Mouse (Mus musculus): ENCODE measurements around the gene Rora.

Rora gene

GRCm38 (mm10) chr9:68963898-68964297 lies 310.3 kb downstream of the Rora start:
- DNase-seq = no peak

- DNase-seq = peak; percentile 35
Measured at GRCm38 (mm10) chr9:68966540-68966939, 313.0 kb downstream of the Rora start.

DNA sequence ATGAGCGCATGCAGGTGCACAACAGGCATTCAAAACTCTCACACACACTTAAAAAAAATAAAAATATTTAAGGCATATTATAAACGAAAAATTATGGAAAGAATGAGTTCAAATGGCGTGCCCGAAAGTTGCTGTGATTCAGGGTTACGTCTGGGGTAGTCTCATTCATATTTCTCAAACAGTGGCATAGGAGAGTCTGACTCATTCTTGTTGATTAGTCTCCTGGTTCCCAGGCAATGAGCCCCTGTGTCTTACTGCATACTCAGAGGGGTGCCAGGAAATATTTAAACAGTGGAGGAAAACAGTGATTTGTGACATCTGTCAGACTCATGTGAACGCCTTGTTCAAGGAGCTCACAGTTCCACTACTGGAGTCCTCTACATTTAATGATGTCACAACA lies 316.5 kb downstream of the Rora start:
- no peak for DNase-seq

DNA sequence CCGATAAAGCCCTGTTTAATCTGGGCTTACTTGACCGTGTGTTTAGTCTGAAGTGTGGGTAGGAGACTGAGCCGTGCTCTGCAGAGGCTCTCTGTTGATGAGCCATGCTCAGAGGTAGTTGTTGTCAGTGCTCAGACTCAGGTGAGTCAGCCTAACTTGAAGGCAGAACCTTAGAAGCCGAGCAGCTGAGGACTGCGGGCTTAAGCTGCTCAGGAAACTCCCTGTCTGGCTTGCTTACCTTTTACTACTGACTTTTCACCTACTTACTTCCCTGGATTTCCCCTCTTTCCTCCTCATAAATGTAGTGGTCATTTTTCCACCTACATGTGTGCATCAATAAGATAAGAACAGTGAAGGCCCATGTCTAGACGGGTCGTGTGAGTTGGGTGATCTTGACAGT lies 318.7 kb downstream of the Rora start:
- DNase-seq = no peak

- DNase-seq = no peak
Measured at GRCm38 (mm10) chr9:68974517-68974916, 320.9 kb downstream of the Rora start.

DNA sequence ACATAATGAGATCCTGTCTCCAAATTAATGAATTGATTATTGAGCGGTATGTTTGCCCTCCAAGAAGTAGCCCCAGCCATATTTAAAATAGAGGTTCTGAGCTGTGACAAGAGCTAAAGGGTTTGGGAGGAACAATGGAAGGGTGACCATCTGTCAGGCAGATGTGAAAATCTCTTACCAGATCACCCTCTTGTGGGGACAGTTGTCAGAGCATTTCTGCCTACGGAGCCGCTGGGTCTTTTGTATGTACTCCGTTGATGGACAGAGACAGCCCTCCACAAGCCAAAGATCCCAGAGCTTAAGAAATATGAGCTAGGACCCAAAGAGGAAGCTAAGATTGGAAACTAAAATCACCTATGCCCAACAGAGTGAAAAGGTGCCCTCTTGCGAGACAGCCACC lies 322.6 kb downstream of the Rora start:
- peak; percentile 49 for DNase-seq

DNA sequence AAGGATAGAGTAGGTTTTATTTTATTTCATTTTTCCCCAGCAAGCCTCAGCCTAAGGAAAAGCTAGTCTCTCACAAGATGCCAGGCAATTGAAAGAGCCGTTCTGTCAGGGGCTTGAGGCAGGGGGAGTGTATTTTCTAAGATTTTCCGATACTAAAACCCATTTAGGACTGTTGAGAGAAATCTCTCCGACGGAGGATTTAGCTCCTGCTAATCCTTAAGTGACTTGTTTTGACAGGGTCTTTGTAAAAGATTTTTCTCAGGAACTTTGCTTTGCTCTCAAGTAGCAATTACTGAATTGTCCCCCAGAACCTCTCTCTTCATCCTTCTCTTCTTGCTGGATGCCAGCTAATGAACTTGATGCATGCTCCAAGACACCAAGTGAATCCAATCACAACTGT lies 323.3 kb downstream of the Rora start:
- no peak for DNase-seq

DNA sequence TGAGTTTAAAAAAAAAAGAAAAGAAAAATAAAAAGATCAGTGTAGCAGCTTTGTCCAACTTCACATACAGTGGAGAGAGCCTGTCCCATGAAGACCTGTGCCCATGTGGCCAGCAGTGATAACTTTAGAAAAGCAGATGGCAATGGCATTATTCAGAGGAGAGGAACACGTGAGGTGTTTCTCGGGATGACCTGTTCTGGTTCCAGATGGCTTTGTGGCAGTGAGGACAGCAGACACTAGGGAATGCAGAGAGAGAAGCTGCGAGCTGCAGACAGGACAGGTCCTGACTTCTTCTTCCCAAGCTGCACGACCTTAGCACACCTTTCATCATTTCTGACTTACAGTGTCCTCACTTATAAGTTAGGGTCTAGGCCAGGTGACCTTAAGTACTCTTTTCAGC lies 325.1 kb downstream of the Rora start:
- DNase-seq = no peak

GRCm38 (mm10) chr9:68980041-68980440 lies 326.5 kb downstream of the Rora start:
- DNase-seq = no peak

DNA sequence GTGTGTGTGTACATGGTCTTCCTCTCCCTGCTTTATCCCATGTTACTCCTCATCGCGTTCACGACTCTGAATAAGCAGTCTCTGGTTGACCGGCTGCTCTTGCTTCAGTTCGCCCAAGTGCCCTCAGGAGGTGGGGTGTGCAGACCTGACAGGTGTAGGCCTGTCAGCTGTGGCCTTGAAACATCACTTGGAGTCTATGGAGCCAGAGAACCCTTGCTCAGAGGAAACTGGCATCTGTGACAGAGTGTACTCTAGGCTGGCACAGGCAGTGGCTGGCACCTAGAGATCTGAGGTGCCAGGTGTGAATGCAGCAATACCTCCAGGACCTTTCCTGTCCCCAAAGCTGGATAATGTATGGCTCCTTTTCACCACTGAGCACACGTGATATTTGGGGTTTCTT lies 331.5 kb downstream of the Rora start:
- DNase-seq = no peak

- DNase-seq = no peak
Measured at GRCm38 (mm10) chr9:68985796-68986195, 332.2 kb downstream of the Rora start.

- DNase-seq = no peak
Measured at GRCm38 (mm10) chr9:68987290-68988042, 333.9 kb downstream of the Rora start.

DNA sequence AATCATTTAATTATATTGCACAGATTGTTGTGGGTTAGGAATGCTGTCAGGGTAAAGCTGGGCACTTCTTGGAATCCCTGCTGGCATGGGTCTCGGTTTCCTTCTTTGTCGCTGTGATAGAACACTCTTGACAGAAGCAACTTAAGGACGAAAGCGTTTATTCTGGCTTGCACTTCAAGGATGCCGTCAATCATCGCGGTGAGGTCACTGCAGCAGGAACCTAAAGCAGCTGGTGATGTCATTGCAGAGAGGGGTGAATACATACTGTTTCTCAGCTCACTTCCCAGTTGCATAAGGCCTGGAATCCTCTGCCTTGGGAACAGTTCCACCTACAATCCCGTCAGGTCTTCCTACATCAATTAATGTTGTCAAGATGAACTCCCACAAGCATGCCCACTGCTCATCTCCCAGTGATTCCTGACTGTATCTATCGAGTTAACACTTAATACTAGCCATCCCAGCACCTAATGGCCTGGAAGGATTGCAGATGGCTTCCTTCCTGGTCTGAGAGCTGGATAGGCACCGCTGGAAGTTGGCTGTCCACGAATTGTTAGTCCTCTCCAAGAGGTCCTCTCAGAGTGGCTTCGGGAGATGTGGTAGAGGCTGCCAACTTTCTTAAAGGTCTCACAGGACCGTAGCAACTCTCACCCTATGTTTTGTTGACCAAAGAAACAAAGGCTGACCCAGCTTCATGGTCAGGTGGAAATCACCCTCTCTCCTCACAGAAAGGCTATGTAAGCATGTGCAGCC lies 334.8 kb downstream of the Rora start:
- DNase-seq = no peak

DNA sequence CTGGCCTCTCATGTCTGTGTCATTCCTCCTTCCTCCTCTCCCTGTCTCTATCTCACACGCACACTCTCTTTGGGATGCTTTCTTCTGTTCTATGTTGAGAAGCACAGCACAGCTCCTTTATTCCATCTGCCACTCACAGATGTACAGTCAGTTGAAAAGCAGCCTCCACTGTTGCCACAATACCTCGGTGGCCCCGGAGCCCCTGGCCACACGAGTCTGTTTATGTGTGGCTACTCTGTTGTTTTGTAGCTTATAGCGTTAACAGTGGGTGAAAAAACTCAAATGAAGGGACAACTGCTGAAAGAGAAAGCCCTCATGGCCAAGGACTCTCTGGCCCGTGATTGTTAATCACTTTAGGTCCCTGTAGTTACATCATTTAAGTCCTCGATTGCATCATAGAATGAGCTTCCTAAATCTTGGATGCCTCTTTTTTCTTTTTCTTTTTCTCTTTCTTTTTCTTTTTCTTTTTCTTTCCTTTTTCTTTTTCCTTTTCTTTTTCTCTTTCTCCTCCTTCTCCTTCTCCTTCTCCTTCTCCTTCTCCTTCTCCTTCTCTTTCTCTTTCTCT lies 336.4 kb downstream of the Rora start:
- DNase-seq = no peak

GRCm38 (mm10) chr9:68993881-68994280 lies 340.3 kb downstream of the Rora start:
- no peak for DNase-seq

GRCm38 (mm10) chr9:68998961-68999360 lies 345.4 kb downstream of the Rora start:
- DNase-seq = no peak

DNA sequence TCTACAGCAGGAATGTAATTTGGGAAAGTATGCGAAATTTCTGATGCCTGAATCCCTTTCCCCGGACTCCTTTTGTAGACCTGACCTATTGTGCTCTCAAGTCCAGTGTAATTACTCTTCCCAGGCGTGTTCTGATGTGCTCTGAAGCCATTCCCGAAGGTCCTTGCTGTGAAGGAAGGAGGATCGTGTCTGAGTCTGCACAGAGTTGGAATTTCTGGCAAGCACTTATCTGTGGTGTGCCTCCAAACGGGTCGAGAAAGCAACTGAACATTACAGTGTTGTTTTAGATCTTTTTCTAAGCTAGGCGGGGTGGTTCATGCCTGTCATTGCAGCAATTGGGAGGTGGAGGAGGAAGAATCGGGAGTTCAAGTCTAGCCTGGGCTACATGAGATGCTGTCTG lies 350.9 kb downstream of the Rora start:
- no peak for DNase-seq

DNA sequence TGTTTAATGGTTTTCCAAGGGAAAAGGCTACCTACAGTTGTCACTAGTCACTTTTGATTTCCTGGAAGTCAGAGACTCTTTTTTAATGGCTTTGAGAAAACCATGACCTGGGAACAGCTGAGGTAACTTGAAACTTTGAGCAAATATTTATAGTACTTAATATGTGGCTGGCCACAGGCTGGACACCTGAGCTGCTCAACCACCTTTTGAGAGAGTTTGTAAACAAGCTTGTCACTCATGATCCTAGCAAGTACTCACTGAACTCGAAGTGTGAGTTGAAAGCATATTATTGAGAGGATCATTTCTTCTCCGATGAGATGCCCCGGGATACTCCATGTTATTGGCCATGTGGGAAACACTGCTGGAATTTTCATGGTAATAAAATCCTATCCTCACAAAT lies 353.1 kb downstream of the Rora start:
- DNase-seq = no peak

- DNase-seq = no peak
Measured at GRCm38 (mm10) chr9:69008706-69009105, 355.1 kb downstream of the Rora start.

GRCm38 (mm10) chr9:69010886-69011285 lies 357.3 kb downstream of the Rora start:
- DNase-seq = no peak

- DNase-seq = no peak
Measured at GRCm38 (mm10) chr9:69013186-69013715, 359.7 kb downstream of the Rora start.

- DNase-seq = no peak
Measured at GRCm38 (mm10) chr9:69014203-69014602, 360.6 kb downstream of the Rora start.

DNA sequence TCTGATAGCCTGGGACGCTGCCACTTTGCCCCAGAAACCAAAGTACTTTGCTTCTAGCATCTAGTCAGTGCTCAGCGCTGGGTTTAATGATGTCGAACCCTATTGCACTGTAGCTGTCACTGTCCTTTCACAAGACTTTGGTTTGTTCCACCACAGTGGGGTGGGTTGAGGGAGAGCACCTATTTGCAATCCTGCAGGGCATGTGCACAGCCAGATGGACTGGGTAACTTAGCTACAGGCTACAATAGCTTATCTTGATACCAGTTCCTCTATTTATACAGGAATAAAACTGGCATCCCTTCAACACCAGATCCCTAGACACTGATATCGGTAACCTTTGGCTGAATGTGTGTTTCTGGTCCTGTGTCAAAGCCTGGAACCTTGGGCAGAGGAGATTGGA lies 366.8 kb downstream of the Rora start:
- no peak for DNase-seq

DNA sequence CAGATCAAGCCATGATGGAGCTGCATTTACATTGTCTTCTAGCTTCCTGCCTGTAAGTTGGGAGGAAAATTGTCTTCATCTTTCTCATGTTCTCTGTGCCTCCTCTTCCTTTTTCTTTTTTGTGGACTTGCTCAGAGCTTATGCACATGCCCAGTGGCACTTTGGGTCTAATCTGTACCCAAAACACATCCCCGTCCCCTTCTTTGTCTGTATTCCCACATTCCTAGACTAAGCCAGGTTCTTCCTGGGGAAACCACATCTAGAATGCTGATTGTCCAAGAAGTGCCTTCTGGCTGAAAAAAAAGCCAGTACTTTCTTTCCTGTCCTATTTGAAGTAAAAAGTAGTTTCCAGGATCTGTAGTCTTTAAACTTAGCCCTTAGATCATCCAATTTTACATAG lies 367.9 kb downstream of the Rora start:
- DNase-seq = no peak
